Mouse (Mus musculus): ENCODE results near the gene Hs1bp3.

- TF ChIP-seq CTCF (IDR thresholded peaks at IDR 0.05; ENCODE audit: low read depth) (no peak), EP300 (IDR thresholded peaks at IDR 0.05; ENCODE audit: low read depth) (no peak)
Measured at GRCm38 (mm10) chr12:8365905-8366576, 52.8 kb downstream of the Hs1bp3 start.
